Mouse (Mus musculus) cerebellum, adult (tissue): ENCODE measurements around the gene Acat2.
"Not testable (repeated sequence)": the region's sequence is repeated elsewhere in the genome, so short reads cannot be mapped to it uniquely, and the experiment has no call there.

Source experiments
- ATAC-seq: cut with Nextera tagmentation; 2 replicates; pipeline ENCODE4 v1.9.2; 2017; ENCODE audit warnings: mild to moderate bottlenecking, moderate library complexity, mixed read lengths; ENCODE audit not compliant: insufficient number of reproducible peaks, low FRiP score, low TSS enrichment

Gene Acat2

DNA sequence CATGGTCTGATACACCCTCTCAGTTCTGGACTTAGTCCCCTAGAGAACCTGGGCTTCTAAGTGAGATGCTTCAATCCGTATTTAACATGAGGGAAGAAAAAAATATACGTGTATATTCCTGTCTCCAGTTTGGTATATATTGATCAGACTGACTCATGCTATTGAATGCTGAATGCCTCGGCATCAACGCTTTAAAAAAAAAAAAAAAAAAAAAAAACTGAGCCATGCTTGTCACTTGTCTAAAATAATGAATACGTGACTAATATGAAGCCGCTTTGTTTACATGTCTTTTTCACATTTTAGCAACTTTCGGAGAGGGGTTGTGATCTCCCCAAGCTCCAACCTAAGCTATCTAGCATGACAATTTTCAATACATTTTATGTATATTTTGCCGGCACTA is 50.2 kb downstream of the Acat2 start:
- no peak for ATAC-seq

DNA sequence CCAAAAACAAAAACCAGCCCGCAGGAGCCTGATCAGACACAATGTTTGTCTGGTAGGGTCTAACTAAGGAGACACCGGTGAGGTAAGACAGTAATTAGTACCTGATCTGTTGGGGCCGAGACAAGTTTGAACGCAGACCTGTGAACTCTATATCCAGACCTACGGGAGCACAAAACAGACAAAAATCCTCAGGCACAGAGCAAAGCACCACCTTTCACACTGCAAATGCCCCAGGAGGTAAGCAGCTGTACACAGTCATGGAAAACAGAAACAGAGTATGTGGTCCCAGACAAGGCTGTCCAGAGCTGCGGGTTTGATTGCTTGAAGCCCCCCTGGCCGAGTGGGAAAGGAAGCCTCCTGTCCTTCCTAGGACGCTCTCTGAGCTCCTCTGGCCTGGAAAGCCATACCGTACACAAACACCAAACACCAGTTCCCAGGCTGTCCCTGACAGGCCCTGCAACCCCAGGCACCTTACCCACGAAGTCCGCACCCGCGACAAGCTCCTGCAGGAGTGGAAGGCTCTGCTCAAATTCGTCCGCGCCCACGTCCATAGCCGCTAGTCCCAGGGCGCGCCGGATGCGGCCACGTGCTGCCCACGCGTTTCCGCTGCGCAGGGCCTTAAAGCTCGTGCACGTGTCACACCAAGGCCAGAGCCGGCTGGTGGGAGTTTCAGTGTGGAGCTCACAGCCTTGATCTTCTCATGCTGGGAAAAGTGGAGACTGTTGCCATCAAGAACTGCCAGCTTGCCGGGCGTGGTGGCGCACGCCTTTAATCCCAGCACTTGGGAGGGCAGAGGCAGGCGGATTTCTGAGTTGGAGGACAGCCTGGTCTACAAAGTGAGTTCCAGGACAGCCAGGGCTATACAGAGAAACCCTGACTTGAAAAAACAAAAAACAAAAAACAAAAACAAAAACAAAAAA is 50.9 kb downstream of the Acat2 start, which contains the start of gene Pnldc1:
Gene Pnldc1 (minus strand): TSS at position 870 of the 920 bp plus-strand sequence.
- ATAC-seq: no peak

- no peak for ATAC-seq
Measured at GRCm38 (mm10) chr17:12906436-12906835, 54.1 kb downstream of the Acat2 start.

DNA sequence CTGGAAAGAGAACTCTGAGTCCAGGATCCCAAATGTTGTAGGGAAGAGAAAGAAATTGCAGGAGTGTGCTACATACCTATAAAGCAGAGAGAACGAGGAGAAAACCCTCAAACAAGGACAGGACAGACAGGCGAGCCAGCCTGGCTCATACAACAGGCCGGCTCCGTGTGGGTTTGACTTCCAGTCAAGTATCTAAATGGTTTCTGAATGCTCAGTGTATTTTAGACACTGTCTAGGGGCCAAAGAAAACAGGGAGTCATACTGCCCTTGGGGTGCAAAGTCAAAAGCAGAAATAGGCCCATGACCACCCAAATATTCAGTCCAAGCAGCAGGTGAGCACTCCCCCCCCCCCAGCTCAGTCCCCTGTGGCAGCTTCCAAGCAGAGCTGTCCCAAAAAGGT is 54.7 kb downstream of the Acat2 start:
- ATAC-seq: no peak

GRCm38 (mm10) chr17:12904349-12904748 is 56.2 kb downstream of the Acat2 start:
- ATAC-seq: no peak

- no peak for ATAC-seq
Measured at GRCm38 (mm10) chr17:12903372-12904333, 56.9 kb downstream of the Acat2 start.

DNA sequence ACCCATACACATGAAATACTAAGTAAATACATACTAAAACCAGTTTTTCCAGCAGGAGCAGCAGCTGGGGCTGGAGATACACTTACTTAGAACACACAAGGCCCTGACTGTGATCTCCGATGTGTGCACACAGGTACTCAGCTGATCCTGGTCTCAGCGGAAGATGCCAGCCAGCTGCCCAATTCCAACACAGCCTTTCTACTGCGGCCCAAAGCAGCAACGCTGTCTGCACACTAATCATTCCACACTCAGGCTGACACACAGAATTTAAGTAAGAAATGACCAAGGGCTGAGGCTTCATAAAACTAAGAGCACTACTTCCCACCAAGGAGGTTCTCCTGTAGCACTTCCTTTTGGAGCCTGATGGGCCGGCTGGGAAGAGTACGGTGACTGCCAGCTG is 58.3 kb downstream of the Acat2 start:
- ATAC-seq: no peak

DNA sequence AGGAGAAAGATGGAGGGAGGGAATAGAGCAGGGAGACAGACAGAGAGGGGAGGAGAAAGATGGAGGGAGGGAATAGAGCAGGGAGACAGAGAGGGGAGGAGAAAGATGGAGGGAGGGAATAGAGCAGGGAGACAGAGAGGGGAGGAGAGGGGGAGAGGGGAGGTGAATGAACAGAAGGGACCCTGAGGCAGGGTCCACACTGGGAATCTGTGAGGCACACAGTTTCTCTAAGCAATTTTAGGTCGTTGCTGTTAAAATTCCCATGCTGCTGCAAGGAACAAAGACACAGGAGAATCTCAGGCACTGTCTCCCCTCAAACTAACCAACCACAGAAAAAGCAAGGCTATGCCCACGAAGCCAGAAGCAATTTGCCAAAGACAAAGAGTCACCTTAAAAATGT is 61.9 kb downstream of the Acat2 start:
- ATAC-seq: not testable (repeated sequence)

GRCm38 (mm10) chr17:12897674-12898073 is 62.9 kb downstream of the Acat2 start:
- no peak for ATAC-seq
